Mouse (Mus musculus): Measurements from ENCODE around the gene Ascc3. TPM values are rescaled to one million over a fixed set of nuclear protein-coding genes. Genes with fewer than 3 reads are reported as not detected.

The Ascc3 gene
- polyA plus RNA-seq (2015; fragmentation: Nextera tagmentation; extraction: Ambion mirVana), result 14.4 and 17.8 TPM in 2 replicates

DNA sequence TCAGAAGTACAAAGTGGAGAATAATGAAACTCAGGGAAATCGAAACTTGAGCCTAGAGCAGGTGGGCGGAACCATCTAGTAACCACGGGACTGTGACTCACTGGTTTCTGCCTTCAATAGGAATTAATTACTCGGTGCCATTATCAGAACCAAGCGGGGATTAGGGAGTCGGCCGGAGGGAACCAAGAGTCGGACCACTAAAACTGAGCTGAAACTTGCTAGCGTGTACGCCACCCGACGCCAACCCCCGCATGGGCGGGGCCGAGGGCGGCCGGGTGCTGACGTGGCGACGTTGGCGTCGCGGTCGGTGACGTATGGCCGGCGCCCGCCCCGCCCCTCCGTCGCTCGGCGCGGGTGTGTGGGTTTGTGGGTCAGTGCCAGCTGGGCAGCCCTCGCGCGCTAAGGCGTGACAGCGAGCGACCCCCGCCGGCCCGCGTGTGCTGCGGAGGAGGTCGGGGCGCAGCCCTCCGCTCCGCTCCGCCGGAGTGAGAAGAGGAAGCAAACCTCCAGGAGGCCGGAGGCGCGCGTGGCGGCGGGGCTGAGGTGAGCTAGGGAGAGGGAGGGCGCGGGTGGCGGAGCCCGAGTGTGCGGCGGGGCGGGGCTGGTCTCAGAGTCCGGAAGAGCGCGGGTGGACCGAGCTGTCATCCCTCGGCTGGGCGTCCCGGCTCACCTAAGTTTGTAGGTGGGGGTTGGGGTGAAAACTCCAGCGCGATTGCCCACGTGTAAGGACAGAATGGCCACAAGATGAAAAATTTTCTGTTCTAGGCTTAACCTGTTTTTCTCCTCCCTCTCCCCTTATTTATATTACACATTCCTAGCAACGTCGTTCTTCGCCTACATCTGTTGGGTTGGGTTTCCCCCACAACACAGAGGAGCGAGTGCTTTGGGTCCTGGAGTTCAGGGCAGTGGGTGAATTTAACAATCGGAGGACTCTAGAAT lies at the start of gene Ascc3:
Gene Ascc3, plus strand, starts transcription at position 315 of the 939 bp plus-strand sequence.
- peak; percentile 100 for ATAC-seq (replicated peaks)
- H3K9me3 ChIP-seq, result no peaks in the 10 kb centered on the region
- H3K4me1 ChIP-seq, result peaks cover 9% of the 10 kb centered on the region; the same call in 1 of the 2 replicates
- peak within 1 kb of the TSS; percentile 79 for H3K4me3 ChIP-seq
- H3K4me2 ChIP-seq, result peak within 1 kb of the TSS; percentile 75
- no peaks in the 10 kb centered on the region for H3K36me3 ChIP-seq (replicated peaks)
- H3K27ac ChIP-seq, result peak within 1 kb of the TSS; percentile 89
- WGBS, result under 1% methylated on average over 79 of the region's 79 CpGs
- H3K9ac ChIP-seq, result peak within 1 kb of the TSS; percentile 70
- no peaks in the 10 kb centered on the region for H3K27me3 ChIP-seq (replicated peaks)

DNA sequence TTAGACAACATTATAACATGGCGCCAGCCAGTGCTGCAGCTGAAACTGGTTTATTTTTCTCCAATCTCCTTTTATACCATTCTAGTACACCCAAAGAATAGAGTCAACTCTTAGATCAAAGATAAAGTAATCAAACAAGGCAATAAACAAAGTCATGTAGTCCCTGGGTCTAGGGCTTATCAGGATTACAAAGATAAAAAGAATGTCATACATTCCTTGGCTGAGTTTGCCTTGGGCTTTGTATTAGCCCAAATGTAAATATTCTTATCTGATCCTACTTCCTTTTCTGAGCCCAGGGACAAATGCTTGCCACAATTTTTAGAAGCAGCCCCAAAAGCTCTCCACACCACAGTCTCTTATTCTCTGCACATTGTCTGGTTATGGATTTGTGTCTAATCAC lies 7.7 kb upstream of the Ascc3 start:
- no peak for ATAC-seq (replicated peaks)
- H3K4me2 ChIP-seq, result no peak overlapping the region

DNA sequence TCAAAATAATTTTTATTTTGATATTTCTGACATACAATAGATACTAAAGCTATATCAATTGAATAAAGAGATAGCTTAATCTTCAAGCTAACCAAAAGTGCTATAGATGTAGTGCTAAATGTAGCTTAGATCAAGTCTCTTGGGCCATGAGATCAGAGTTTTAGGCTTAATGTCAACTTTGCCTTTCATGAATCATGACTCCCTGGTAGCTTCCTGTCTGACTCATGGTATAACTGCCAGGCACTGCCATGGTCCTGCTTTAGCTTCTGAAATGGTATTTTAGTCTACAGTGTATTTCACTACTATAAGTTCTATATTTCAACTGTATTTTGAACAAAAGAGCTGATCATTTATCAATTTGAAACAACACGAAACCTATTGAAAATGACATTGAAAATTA lies 5.9 kb upstream of the Ascc3 start:
- 91% methylated on average over 1 of the region's 1 CpGs for WGBS

More for the DNA sequence above, 7.7 kb upstream of the Ascc3 start:
- WGBS, result 88% methylated on average over 1 of the region's 1 CpGs
- H3K27ac ChIP-seq, result no peak overlapping the region
- no peak overlapping the region for H3K9ac ChIP-seq
- no peaks in the 10 kb centered on the region for H3K27me3 ChIP-seq (replicated peaks)
- no peak overlapping the region for H3K4me3 ChIP-seq
- H3K9me3 ChIP-seq, result no peaks in the 10 kb centered on the region
- H3K4me1 ChIP-seq, result no peaks in the 10 kb centered on the region
- H3K36me3 ChIP-seq (replicated peaks), result no peaks in the 10 kb centered on the region

DNA sequence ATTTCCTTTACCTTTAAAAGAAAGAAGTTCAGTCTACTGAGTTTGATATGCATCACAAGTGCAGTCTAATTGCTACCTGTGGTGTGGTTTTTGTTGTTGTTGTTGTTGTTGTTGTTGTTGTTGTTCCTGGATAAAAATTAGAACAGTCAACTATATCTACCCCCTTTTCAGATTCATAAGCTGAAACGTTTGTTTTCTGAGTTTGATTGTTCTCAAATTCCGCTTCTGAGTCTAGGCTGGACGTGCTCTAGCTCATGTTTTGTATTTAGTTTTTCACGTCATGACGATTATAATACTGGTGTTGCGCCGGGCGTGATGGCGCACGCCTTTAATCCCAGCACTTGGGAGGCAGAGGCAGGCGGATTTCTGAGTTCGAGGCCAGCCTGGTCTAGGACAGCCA lies 902 bp downstream of the Ascc3 start:
- Histone ChIP-seq H3K27me3 (replicated peaks) (no peaks in the 10 kb centered on the region), H3K9me3 (no peaks in the 10 kb centered on the region), H3K4me1 (peaks cover 9% of the 10 kb centered on the region; the same call in 1 of the 2 replicates), H3K4me2 (peak overlapping the region; percentile 75), H3K9ac (0 out of 2 replicates have a peak overlapping the region, but pooled peaks have one; percentile 70), H3K36me3 (replicated peaks) (no peaks in the 10 kb centered on the region), H3K4me3 (peak overlapping the region; percentile 79), H3K27ac (0 out of 2 replicates have a peak overlapping the region, but pooled peaks have one; percentile 89)
- 76% methylated on average over 12 of the region's 12 CpGs for WGBS
- no peak for ATAC-seq (replicated peaks)

More for the DNA sequence above, 5.9 kb upstream of the Ascc3 start:
- no peak overlapping the region for H3K27ac ChIP-seq
- no peaks in the 10 kb centered on the region for H3K9me3 ChIP-seq
- H3K4me1 ChIP-seq, result no peaks in the 10 kb centered on the region
- ATAC-seq (replicated peaks), result no peak
- H3K27me3 ChIP-seq (replicated peaks), result no peaks in the 10 kb centered on the region
- no peaks in the 10 kb centered on the region for H3K36me3 ChIP-seq (replicated peaks)
- H3K4me2 ChIP-seq, result no peak overlapping the region
- no peak overlapping the region for H3K4me3 ChIP-seq
- no peak overlapping the region for H3K9ac ChIP-seq

DNA sequence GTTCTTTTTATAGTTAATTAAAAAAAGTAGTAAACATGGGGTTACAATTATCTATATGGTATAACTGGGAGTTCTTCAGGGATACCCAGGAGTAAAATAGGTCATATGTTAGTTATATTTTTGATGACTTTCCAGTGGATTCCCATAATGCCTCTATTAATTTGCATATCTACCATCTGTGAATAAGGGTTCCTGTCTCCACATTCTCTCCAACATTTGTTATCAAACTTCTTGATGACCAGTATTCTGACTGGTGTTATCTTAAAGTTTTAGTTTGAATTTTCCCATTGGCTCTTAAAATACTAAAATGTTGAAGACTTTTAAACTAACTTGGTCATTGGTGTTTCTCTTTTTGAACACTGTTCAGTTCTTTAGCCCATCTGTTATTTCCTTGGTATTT lies 2.9 kb downstream of the Ascc3 start:
- no peak for ATAC-seq (replicated peaks)
- no peak overlapping the region for H3K9ac ChIP-seq
- H3K4me3 ChIP-seq, result no peak overlapping the region
- no peaks in the 10 kb centered on the region for H3K36me3 ChIP-seq (replicated peaks)
- H3K4me2 ChIP-seq, result no peak overlapping the region
- no peaks in the 10 kb centered on the region for H3K27me3 ChIP-seq (replicated peaks)
- peaks cover 9% of the 10 kb centered on the region; the same call in 1 of the 2 replicates for H3K4me1 ChIP-seq
- no peak overlapping the region for H3K27ac ChIP-seq
- no peaks in the 10 kb centered on the region for H3K9me3 ChIP-seq

DNA sequence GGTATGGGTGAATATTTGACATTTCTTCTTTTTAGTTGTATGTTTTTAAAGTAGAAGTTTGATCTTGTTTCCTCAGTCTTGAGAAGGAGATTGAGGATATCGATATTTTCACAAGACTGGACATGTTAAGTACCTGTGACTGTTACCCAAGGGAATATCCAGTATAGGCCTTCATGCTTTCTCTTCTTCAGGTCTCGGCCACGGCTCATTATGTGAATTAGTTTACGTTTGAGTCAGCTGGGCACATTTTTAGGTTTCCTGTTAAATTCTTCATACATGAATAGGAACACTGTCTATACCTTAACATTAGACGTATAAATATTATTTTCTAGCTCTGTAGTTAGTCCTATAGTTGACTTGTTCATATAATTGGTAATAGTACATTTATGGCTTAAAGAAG lies 12.4 kb downstream of the Ascc3 start:
- Histone ChIP-seq H3K4me1 (no peaks in the 10 kb centered on the region), H3K9ac (no peak overlapping the region), H3K9me3 (peaks cover 3% of the 10 kb centered on the region; the same call in 1 of the 2 replicates), H3K27me3 (replicated peaks) (no peaks in the 10 kb centered on the region), H3K36me3 (replicated peaks) (0 out of 2 replicates have a peak, but pooled peaks cover 3% of the 10 kb centered on the region), H3K4me3 (no peak overlapping the region), H3K27ac (no peak overlapping the region), H3K4me2 (no peak overlapping the region)
- WGBS, result 95% methylated on average over 5 of the region's 5 CpGs
- no peak for ATAC-seq (replicated peaks)

DNA sequence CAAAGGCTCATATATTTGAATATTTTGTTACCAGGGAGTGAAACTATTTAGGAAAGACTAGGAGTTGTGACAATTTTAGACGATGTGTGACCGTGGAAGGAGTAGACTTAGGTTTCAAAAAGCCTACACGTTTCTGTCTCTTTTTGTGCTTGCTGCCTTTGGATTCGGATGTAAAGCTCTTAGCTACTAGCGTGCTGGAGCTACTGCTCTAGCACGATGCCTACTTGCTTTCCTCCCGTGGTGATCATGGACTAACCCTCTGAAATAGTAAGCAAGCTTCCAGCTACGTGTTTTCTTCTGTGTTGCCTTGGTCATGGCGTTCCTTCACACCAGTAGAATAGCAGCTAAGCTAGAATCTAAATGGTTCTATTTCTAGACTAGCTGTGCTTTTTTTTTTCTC lies 21.4 kb downstream of the Ascc3 start:
- Histone ChIP-seq H3K4me2 (no peak overlapping the region), H3K27ac (no peak overlapping the region)
- no peak for ATAC-seq (replicated peaks)

DNA sequence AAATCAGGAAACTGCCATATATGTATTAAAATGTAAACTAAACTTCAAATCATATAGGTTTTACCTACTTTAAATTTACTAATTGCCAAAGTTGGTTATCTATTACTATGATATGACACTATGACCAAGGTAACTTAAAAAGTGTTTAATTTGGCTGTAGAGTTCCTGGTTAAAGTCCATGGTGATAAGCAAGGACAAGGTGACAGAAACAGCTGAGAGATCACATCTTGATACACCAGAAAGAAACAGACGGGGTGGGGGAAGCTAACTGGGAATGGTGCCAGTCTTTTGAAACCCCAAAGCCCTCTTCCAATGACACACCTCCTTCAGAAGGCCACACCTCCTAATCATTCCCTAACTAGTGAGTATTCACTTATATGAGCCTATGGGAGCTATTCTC lies 33.4 kb downstream of the Ascc3 start:
- Histone ChIP-seq H3K27me3 (replicated peaks) (no peaks in the 10 kb centered on the region), H3K4me3 (no peak overlapping the region), H3K4me2 (no peak overlapping the region), H3K27ac (no peak overlapping the region), H3K36me3 (replicated peaks) (peaks cover 4% of the 10 kb centered on the region; the same call in 1 of the 2 replicates), H3K9ac (no peak overlapping the region), H3K9me3 (peaks cover 4% of the 10 kb centered on the region; the same call in 1 of the 2 replicates), H3K4me1 (no peaks in the 10 kb centered on the region)
- 84% methylated on average over 1 of the region's 1 CpGs for WGBS
- no peak for ATAC-seq (replicated peaks)

More for the DNA sequence above, 21.4 kb downstream of the Ascc3 start:
- H3K4me1 ChIP-seq, result no peaks in the 10 kb centered on the region
- H3K9ac ChIP-seq, result no peak overlapping the region
- 0 out of 2 replicates have a peak, but pooled peaks cover 4% of the 10 kb centered on the region for H3K36me3 ChIP-seq (replicated peaks)
- no peaks in the 10 kb centered on the region for H3K9me3 ChIP-seq
- 96% methylated on average over 9 of the region's 9 CpGs for whole genome bisulfite sequencing
- no peak overlapping the region for H3K4me3 ChIP-seq
- no peaks in the 10 kb centered on the region for H3K27me3 ChIP-seq (replicated peaks)

DNA sequence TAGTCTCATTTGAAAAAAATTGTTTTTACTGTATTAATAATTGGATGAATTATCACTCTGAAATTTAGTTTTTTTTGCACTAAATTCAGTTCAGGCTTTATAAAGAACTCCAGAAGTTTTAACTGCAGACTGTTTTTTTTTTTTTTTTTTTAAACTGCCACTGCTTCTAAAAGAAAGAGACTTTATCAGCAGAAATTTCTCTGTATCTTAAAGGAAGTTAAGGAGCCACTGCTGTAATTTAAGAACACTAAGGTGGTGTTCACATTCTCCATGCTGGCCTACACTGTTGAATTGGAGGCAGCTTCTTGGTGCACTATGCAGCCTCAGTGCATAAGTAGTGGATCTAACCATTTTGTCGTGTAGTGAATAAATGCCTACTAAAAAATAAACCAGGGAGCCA lies 47.1 kb downstream of the Ascc3 start:
- Histone ChIP-seq H3K9me3 (no peaks in the 10 kb centered on the region), H3K27ac (no peak overlapping the region), H3K27me3 (replicated peaks) (no peaks in the 10 kb centered on the region), H3K4me3 (no peak overlapping the region), H3K4me1 (no peaks in the 10 kb centered on the region), H3K9ac (no peak overlapping the region), H3K4me2 (no peak overlapping the region), H3K36me3 (replicated peaks) (no peaks in the 10 kb centered on the region)
- no peak for ATAC-seq (replicated peaks)
- WGBS, result 59% methylated on average over 1 of the region's 1 CpGs

DNA sequence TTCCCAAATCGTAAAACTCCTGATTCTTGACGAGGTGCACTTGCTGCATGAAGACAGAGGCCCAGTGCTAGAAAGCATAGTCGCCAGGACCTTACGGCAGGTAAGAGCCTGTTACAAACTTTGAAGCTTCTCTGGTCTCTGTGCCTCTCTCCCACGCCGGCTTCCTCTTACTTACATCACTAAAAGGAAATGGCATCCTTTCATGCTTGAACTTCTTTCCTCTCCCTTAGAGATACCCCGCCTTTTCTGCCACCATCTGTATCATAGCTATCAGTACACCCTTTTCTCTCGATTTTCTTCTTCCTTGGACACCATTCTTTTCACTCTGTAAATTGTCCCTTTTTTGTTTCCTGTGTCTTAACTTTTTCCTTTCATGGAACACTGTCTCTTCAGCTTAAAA lies 58.1 kb downstream of the Ascc3 start:
- H3K9me3 ChIP-seq, result no peaks in the 10 kb centered on the region
- WGBS, result 90% methylated on average over 8 of the region's 8 CpGs

DNA sequence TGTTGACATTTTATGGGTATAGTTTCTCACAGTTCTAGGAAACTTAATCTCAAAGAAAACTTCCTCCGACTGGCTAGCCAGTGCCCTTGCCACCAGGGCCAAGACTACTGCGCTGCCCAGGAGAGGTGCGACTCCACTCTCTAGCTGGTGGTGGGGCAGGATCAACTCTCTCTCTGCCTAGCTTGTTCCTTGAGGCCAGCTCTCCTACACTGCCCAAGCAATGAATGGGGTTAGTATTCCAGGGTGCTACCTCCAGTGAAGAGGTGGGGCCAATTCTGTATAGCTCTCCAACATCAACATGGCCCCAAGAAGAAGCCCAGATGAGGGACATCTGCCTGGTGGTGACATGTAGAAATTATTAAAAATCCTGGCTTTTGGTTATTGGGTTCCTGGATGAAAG lies 61.1 kb downstream of the Ascc3 start:
- Histone ChIP-seq H3K4me1 (no peaks in the 10 kb centered on the region), H3K9ac (no peak overlapping the region), H3K27ac (no peak overlapping the region), H3K4me3 (no peak overlapping the region), H3K27me3 (replicated peaks) (no peaks in the 10 kb centered on the region), H3K4me2 (no peak overlapping the region), H3K36me3 (replicated peaks) (no peaks in the 10 kb centered on the region; the same call in 1 of the 2 replicates), H3K9me3 (no peaks in the 10 kb centered on the region)
- WGBS, result 95% methylated on average over 3 of the region's 3 CpGs
- no peak for ATAC-seq (replicated peaks)

More for the DNA sequence above, 58.1 kb downstream of the Ascc3 start:
- H3K4me3 ChIP-seq, result no peak overlapping the region
- no peak overlapping the region for H3K27ac ChIP-seq
- no peaks in the 10 kb centered on the region for H3K27me3 ChIP-seq (replicated peaks)
- ATAC-seq (replicated peaks), result no peak
- H3K4me1 ChIP-seq, result no peaks in the 10 kb centered on the region
- H3K36me3 ChIP-seq (replicated peaks), result no peaks in the 10 kb centered on the region; the same call in 1 of the 2 replicates
- no peak overlapping the region for H3K9ac ChIP-seq
- no peak overlapping the region for H3K4me2 ChIP-seq

DNA sequence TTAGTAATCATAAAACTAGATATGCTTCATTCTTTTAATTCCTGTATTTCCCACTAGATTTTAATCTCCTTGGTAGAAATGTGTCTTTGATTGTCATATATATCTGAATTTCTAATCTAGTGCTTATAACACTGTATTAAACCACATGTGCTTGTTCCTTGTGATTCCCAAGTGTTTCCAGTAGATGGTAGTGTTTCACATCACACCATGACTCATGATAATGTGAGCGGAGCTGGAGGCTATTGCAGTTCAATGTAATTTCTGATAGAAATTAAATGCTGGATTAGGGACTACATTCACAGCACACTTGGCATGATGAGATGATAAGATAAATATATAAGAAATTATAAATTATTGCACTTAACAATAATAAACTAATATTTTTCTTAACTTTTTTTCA lies 64.9 kb downstream of the Ascc3 start:
- no peak overlapping the region for H3K4me2 ChIP-seq
- no peaks in the 10 kb centered on the region for H3K27me3 ChIP-seq (replicated peaks)
- H3K4me3 ChIP-seq, result no peak overlapping the region
- no peaks in the 10 kb centered on the region for H3K9me3 ChIP-seq
- 46% methylated on average over 1 of the region's 1 CpGs for WGBS
- no peak overlapping the region for H3K9ac ChIP-seq
- peak; percentile 83; the same call in 1 of the 2 replicates for ATAC-seq (replicated peaks)
- H3K4me1 ChIP-seq, result no peaks in the 10 kb centered on the region
- no peak overlapping the region for H3K27ac ChIP-seq
- no peaks in the 10 kb centered on the region for H3K36me3 ChIP-seq (replicated peaks)

Measured in midbrain, embryonic 15.5 days (tissue).